8 mouse cellular contexts compared by ENCODE assay signal in the genomic region with DNA sequence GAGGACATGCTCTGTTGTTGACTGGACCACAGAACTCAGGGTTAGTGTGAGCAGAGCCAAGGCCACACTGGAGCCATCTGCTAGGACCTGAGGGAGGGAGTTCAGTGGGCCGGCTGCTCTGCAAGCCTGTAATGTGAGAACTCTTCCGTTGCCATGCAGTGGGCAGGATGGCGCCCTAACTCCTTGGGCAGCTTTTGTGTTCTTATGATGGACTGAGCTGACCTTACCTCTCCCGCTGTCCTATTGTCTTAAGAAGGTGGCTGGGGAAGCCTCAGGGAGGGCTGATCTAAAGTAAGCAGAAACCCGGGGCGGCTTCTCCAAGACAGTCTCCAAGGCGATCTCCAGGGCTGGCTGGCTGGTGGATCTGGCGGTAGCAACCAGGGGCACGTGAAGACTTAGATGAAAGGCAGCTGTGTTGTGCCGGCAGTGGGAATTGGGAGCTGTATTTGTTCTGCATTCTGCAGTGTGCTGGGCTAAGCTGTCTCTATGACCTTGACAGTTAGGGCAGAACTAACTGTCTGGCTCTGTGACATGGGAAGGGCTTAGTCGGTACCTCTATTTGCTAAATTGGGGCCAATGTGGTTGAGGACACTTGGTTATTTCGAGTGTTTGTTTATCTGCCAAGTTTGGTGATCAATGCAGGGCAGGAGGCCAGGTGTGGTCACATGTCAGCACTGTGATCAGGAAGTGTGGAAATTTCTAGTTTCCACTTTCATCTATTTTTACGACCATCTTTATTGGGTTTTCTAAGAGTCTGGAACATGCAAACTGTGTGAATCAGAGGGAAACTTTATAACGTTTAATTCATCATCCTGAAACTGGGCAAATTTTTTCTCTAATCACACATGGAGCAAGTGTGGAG.
DNase-seq lines count a peak whose midpoint lies in the region; ATAC-seq and TF ChIP-seq lines count a peak whose summit lies in the region.

No protein-coding gene starts in this region.

- TF ChIP-seq EP300 in heart, postnatal 0 days (IDR thresholded peaks at IDR 0.05; ENCODE audit: low read depth), result no peak

- no peak for TF ChIP-seq CTCF in heart, postnatal 0 days (IDR thresholded peaks at IDR 0.05; ENCODE audit: low read depth)

- peaks cover 25% of the 10 kb centered on the region for H3K4me1 ChIP-seq in heart, postnatal 0 days (ENCODE audit: control insufficient read depth, insufficient read depth)
- H3K4me1 ChIP-seq in lung, embryonic 15.5 days, result peaks cover 31% of the 10 kb centered on the region

- H3K36me3 ChIP-seq in heart, postnatal 0 days (replicated peaks; ENCODE audit: control insufficient read depth, insufficient read depth, low read length), result no peaks in the 10 kb centered on the region
- no peaks in the 10 kb centered on the region for H3K36me3 ChIP-seq in lung, embryonic 15.5 days

- no peak overlapping the region for H3K9ac ChIP-seq in heart, postnatal 0 days (replicated peaks; ENCODE audit: low read depth, low read length)
- H3K9ac ChIP-seq in lung, embryonic 15.5 days, result no peak overlapping the region

- no peak overlapping the region for H3K4me3 ChIP-seq in heart, postnatal 0 days (ENCODE audit: low read depth, low read length)
- H3K4me3 ChIP-seq in lung, embryonic 15.5 days, result no peak overlapping the region

- H3K9me3 ChIP-seq in heart, postnatal 0 days (replicated peaks; ENCODE audit: control insufficient read depth, low read length), result no peaks in the 10 kb centered on the region
- H3K9me3 ChIP-seq in lung, embryonic 15.5 days, result no peaks in the 10 kb centered on the region

- H3K27me3 ChIP-seq in heart, postnatal 0 days (ENCODE audit: control insufficient read depth, insufficient read depth, low read length), result no peaks in the 10 kb centered on the region
- no peaks in the 10 kb centered on the region; the same call in 1 of the 2 replicates for H3K27me3 ChIP-seq in lung, embryonic 15.5 days

- H3K4me2 ChIP-seq in heart, postnatal 0 days (ENCODE audit: low read depth, low read length), result no peak overlapping the region
- H3K4me2 ChIP-seq in lung, embryonic 15.5 days, result 0 out of 2 replicates have a peak overlapping the region, but pooled peaks have one; percentile 10

- H3K27ac ChIP-seq in heart, postnatal 0 days (ENCODE audit: low read depth), result peak overlapping the region; percentile 58
- no peak overlapping the region for H3K27ac ChIP-seq in lung, embryonic 15.5 days

- peak; percentile 49 for DNase-seq in adrenal gland, adult 2 months
- no peak for DNase-seq in adrenal gland, postnatal 4 days (ENCODE audit: low spot score in 2 of 2)
- peak; percentile 7 for DNase-seq in testis, postnatal 14 days (ENCODE audit: low spot score)
- no peak for DNase-seq in testis, postnatal 10 days (ENCODE audit: low spot score)
- DNase-seq in heart, postnatal 0 days (ENCODE audit: low spot score), result peak; percentile 46
- peak; percentile 25 for DNase-seq in right cerebral cortex, postnatal 4 days
- DNase-seq in c-Kit-positive CD71-positive TER-119-positive erythroid progenitor cells, embryonic 14.5 days (ENCODE audit: low spot score), result no peak

- 43% methylated on average over 14 of the region's 14 CpGs for WGBS in heart, postnatal 0 days
- 30% methylated on average over 14 of the region's 14 CpGs for WGBS in lung, embryonic 15.5 days

- ATAC-seq in heart, postnatal 0 days (ENCODE audit: insufficient read depth, low read depth), result peak; percentile 50
- ATAC-seq in lung, embryonic 15.5 days (ENCODE audit: borderline replicate concordance, extremely low read depth, low FRiP score, low TSS enrichment), result no peak

Comparison
In these comparisons a context has a peak if more than half of its experiments do, and no peak if none do; other contexts are left out.
1. DNase-seq: peak in adrenal gland, adult 2 months (single experiment), testis, postnatal 14 days (single experiment), heart, postnatal 0 days (single experiment) and right cerebral cortex, postnatal 4 days (single experiment); none in adrenal gland, postnatal 4 days (0 of 2), testis, postnatal 10 days (single experiment) and c-Kit-positive CD71-positive TER-119-positive erythroid progenitor cells, embryonic 14.5 days (single experiment).